Mouse (Mus musculus) forebrain, embryonic 16.5 days (tissue): ENCODE measurements at regions not wholly inside any gene's neighbourhood (a gene's known extent, or its start where the extent isn't known, plus 50 kb on each side); places are given as distances from the start of the nearest gene placed in this dataset.

Experiments used
- ATAC-seq: fragments of 200-750 bp; cut with Nextera tagmentation; 2 replicates; pipeline ENCODE4 v1.8.0; 2017; ENCODE audit warnings: mild to moderate bottlenecking, moderate library complexity
- H3K27ac ChIP-seq: fragments of 300-500 bp; sonication (generic); 2 replicates; pipeline ENCODE4 v1.5.1; 2014; ENCODE audit warnings: low read length, control low read depth
- H3K27me3 ChIP-seq: fragments of 300-500 bp; sonication (generic); replicated peaks from 2 replicates; pipeline ENCODE4 v1.6.1; 2014; ENCODE audit warnings: low read length; ENCODE audit not compliant: control insufficient read depth, insufficient read depth
- H3K36me3 ChIP-seq: fragments of 300-500 bp; sonication (generic); 2 replicates; pipeline ENCODE4 v1.6.1; 2014; ENCODE audit not compliant: control insufficient read depth, insufficient read depth
- H3K4me1 ChIP-seq: fragments of 300-500 bp; sonication (generic); replicated peaks from 2 replicates; pipeline ENCODE4 v1.6.1; 2014; ENCODE audit warnings: low read length; ENCODE audit not compliant: control insufficient read depth, insufficient read depth
- H3K4me2 ChIP-seq: fragments of 300-500 bp; sonication (generic); 2 replicates; pipeline ENCODE4 v1.6.1; 2014; ENCODE audit warnings: mild to moderate bottlenecking, low read length, control low read depth
- H3K4me3 ChIP-seq: fragments of 300-500 bp; sonication (generic); replicated peaks from 2 replicates; pipeline ENCODE4 v1.5.1; 2014; ENCODE audit warnings: mild to moderate bottlenecking, low read length, control low read depth
- H3K9ac ChIP-seq: fragments of 300-500 bp; sonication (generic); replicated peaks from 2 replicates; pipeline ENCODE4 v1.6.1; 2014; ENCODE audit warnings: low read depth, low read length, control low read depth
- H3K9me3 ChIP-seq: fragments of 300-500 bp; sonication (generic); 2 replicates; pipeline ENCODE4 v1.6.1; 2016; ENCODE audit warnings: low read length; ENCODE audit not compliant: control insufficient read depth
- WGBS: fragments of 180-500 bp; shearing (Covaris S2); extraction: QIAGEN DNeasy Blood & Tissue Kit; methylation state at CpG from one replicate; pipeline ENCODE4 v1.1.7; 2014; 5-methylcytosine and 5-hydroxymethylcytosine counted together

DNA sequence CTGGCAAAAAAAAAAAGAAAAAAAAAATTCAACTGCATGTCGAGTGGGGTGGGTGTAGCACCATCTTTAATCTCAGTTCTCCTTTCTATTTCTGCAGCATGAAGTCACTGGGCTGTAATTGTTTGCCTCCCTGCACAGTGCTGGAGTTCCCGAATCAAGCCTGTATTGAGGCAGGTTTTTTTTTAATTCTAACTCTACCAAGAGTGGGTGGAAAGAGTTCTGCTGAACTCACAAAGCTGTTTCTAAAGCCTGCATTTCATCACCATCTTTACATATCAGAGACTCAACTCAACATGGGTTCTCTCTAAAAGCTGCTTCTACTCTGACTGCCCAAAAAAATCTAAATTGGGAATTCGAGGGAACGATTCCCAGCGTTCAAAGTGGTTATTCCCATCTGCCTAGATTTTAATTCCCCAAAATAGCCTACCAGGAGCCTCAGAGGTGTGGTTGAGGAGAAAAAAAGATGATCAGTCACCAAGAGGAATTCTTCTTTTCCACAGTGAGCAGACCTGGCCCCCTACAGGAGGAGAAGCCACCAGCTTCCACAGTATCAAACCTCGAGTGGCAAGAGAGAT, 160.4 kb upstream of the Cdh5 start:
- ATAC-seq = no peak
- peaks cover 6% of the 10 kb centered on the region for H3K9me3 ChIP-seq
- no peaks in the 10 kb centered on the region for H3K36me3 ChIP-seq
- 87% methylated on average over 6 of the region's 6 CpGs for WGBS
- peaks cover 9% of the 10 kb centered on the region for H3K4me1 ChIP-seq
- no peak overlapping the region for H3K27ac ChIP-seq
- no peak overlapping the region for H3K4me2 ChIP-seq
- H3K9ac ChIP-seq = no peak overlapping the region
- H3K27me3 ChIP-seq = no peaks in the 10 kb centered on the region
- H3K4me3 ChIP-seq = no peak overlapping the region

DNA sequence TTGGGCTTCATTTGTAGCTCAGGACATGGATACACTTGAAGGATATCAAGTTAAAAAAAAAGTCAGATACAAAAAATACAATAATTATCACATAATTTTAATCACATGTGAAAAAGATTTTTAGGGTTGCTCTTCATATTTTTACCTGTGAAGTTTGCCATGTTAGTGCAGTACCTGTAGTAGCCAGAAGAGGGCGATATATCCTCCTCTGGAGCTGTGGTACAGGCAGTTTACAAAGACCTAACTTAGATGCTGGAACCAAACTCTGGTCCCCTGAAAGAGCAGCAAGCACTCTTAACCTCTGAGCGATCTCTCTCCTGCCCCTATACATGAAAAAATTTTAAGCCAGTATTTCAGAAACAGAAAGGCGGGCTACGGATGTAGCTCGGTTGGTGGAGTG, 153.0 kb upstream of the Cdh5 start:
- Histone ChIP-seq H3K9me3 (no peaks in the 10 kb centered on the region), H3K4me2 (no peak overlapping the region), H3K4me1 (no peaks in the 10 kb centered on the region), H3K27me3 (no peaks in the 10 kb centered on the region), H3K4me3 (no peak overlapping the region), H3K9ac (no peak overlapping the region), H3K36me3 (no peaks in the 10 kb centered on the region), H3K27ac (no peak overlapping the region)
- 80% methylated on average over 5 of the region's 5 CpGs for WGBS
- no peak for ATAC-seq

DNA sequence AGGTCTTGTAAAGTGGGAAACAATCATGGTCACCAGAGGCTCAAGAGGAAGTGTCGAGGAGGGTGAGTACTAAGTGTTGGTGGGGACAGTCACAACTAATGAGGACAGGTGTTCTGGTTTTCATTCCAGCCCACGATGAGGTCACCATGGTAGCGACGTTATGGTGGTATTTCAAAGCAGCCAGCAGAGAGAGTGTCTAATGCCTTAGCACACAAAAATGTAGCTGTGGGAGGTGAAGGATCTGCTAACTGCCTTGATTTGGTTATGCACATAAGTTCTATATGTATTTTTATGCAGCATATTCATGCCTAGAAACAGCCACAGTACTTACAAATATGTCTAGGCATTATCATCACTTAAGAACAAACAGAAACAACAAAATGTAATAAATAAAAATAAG, 151.0 kb upstream of the Cdh5 start:
- ATAC-seq = no peak
- H3K9ac ChIP-seq = no peak overlapping the region
- H3K4me3 ChIP-seq = no peak overlapping the region
- no peaks in the 10 kb centered on the region for H3K27me3 ChIP-seq
- H3K4me2 ChIP-seq = no peak overlapping the region
- WGBS = 69% methylated on average over 4 of the region's 4 CpGs
- no peaks in the 10 kb centered on the region for H3K4me1 ChIP-seq
- H3K9me3 ChIP-seq = no peaks in the 10 kb centered on the region
- H3K36me3 ChIP-seq = no peaks in the 10 kb centered on the region
- no peak overlapping the region for H3K27ac ChIP-seq

DNA sequence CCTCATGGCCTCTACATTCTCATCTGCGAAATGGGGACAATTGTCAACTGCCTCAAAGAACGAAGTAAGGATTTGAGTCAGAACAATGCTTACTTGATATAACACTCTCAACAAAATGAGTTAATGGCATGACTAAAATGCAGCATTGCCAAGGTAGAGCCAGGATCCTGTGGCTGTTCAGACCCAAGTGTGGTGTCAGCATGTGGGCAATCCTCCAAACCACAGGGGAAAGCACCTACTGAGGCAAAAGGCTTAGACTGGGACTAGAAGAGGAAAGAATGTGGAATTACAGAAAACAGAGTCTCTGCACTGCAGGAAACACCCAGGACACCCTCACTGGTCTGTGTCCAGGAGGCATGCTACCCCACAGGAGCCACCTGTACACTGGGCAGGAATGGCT, 147.8 kb upstream of the Cdh5 start:
- WGBS = 93% methylated on average over 2 of the region's 2 CpGs
- Histone ChIP-seq H3K4me3 (no peak overlapping the region), H3K4me2 (no peak overlapping the region), H3K27ac (no peak overlapping the region), H3K9me3 (no peaks in the 10 kb centered on the region), H3K9ac (no peak overlapping the region), H3K4me1 (no peaks in the 10 kb centered on the region), H3K36me3 (no peaks in the 10 kb centered on the region), H3K27me3 (no peaks in the 10 kb centered on the region)
- no peak for ATAC-seq

DNA sequence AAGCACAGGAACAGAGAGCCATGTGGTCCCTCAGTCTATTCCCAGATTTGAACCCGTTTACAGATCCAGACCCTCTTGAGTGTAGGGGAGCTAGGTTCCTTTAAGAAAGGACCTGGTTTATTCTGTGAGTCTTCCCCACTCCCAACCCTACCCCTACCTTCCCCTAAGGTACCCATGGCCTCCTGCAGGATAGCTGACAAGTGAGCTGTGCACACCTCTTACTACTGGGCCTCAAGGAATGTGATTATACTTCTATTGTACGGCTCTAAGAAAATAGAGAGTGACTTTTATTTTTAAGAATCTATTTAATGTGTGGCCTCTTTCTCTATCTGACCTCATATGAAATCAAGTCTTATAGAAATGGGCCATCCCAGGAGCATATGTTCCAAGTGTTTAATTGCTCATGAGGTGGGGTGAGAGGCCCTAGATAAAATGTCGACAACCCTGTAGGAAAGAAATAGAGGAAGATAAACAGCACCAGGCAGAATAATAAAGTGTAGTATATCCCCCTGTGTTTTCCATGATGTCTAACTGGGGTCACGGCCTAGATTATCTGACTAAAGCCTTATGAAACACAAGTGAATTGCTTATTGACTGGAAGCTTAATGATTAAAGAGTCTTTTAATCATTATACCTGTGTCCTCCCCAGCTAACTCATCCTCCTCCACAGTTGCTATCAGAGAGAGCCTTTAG, 145.7 kb upstream of the Cdh5 start:
- Histone ChIP-seq H3K36me3 (no peaks in the 10 kb centered on the region), H3K9me3 (no peaks in the 10 kb centered on the region), H3K4me2 (no peak overlapping the region), H3K9ac (no peak overlapping the region), H3K4me3 (no peak overlapping the region), H3K27me3 (no peaks in the 10 kb centered on the region), H3K4me1 (no peaks in the 10 kb centered on the region), H3K27ac (no peak overlapping the region)
- WGBS = 91% methylated on average over 4 of the region's 4 CpGs
- ATAC-seq = no peak

DNA sequence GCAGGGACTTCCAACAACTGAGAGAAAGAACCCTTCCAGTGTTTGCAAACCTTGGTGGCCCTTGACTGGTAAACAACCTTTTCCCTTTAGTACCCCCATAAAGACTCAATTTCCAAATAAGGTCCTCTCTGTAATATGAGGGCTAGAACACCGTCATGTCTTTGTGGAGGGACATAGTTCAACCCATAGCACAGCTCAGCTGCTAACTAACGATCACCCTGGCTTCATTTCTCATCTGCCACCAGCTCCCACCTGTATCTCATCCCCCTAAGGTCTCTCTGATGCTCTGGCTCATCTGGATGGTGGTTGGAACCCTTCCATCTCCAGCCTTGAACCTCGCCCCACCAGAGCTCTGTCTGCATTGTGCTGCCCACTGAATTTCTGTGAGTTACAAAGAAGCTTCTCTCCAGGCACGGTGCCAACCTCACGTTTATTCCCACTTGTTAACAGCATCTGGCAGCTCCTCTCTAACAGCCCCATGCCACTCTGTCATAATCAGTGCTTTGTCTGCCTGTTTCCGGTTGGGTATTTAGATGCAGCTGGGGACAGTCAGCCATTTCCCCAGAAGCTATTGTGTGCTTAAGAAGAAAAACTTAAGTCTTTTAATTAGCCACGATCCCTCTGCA, 137.0 kb upstream of the Cdh5 start:
- Histone ChIP-seq H3K4me2 (no peak overlapping the region), H3K36me3 (no peaks in the 10 kb centered on the region), H3K4me3 (no peak overlapping the region), H3K4me1 (no peaks in the 10 kb centered on the region), H3K27me3 (no peaks in the 10 kb centered on the region), H3K9me3 (no peaks in the 10 kb centered on the region), H3K27ac (no peak overlapping the region), H3K9ac (no peak overlapping the region)
- ATAC-seq = peak; percentile 64
- 21% methylated on average over 7 of the region's 7 CpGs for WGBS

DNA sequence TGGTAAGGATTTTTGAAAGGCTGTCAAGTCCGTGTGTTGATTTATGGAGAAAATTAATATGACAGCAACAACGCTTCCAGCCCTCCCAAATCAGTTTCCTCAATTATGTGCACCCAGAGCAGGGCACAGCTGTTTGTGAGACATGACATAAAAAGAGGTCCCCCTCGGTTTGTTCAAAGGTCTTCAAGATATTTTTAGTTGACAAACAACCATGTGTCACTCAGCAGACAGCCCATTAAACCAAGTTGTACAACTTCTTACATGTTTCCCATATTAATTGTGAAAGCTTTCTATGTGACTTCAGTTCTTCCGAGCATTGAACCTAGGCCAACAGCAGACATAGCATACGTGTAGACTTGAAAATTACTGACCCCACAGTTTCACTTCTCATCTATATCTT, 131.5 kb upstream of the Cdh5 start:
- H3K9me3 ChIP-seq = no peaks in the 10 kb centered on the region
- H3K4me3 ChIP-seq = no peak overlapping the region
- 85% methylated on average over 5 of the region's 5 CpGs for WGBS

DNA sequence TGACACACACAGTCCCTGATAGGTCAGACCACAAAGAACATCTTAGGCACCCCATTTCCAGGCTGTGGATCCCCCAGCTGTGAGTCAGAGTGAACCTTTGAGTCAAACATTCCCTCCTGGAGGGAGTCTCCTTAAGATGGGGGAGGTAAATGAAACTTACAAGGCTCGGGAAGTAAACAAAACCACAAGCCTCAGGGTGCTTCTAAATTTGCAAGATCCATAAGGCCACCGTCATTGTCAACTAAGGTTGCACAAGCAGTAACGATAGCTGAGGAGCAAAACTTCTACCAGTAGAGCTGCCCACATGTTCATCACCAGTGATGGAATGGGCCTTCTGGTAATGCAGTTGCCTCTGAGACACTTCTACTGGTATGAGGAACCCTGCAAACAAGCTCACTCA, 130.9 kb upstream of the Cdh5 start:
- H3K4me2 ChIP-seq = no peak overlapping the region
- WGBS = 92% methylated on average over 3 of the region's 3 CpGs
- no peaks in the 10 kb centered on the region for H3K9me3 ChIP-seq
- H3K27me3 ChIP-seq = no peaks in the 10 kb centered on the region
- H3K4me3 ChIP-seq = no peak overlapping the region
- no peaks in the 10 kb centered on the region for H3K36me3 ChIP-seq
- H3K4me1 ChIP-seq = no peaks in the 10 kb centered on the region
- ATAC-seq = no peak
- no peak overlapping the region for H3K27ac ChIP-seq
- H3K9ac ChIP-seq = no peak overlapping the region

More for the DNA sequence above, 131.5 kb upstream of the Cdh5 start:
- Histone ChIP-seq H3K9ac (no peak overlapping the region), H3K27me3 (no peaks in the 10 kb centered on the region), H3K4me1 (no peaks in the 10 kb centered on the region), H3K4me2 (no peak overlapping the region), H3K36me3 (no peaks in the 10 kb centered on the region), H3K27ac (no peak overlapping the region)
- no peak for ATAC-seq

DNA sequence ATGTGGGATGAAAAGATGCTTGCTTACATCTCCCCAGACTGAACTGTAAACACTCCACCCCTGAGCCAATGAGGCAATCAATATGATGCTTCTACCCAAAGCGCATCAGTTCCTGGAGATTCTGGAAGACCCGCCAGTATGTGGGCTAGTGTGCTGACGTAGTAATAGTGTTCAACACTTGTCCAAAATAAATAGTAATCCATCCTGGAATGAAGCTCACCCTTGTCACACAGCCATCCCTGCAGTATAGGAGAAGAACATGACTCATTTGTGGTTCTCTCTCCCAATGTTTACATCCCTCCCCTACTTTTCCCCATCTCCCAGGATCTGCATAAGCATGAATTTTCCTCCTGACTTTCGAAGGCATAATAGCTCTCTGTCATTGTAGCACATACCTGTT, 130.5 kb upstream of the Cdh5 start:
- H3K4me2 ChIP-seq = no peak overlapping the region
- no peaks in the 10 kb centered on the region for H3K27me3 ChIP-seq
- H3K9ac ChIP-seq = no peak overlapping the region
- ATAC-seq = no peak
- no peaks in the 10 kb centered on the region for H3K4me1 ChIP-seq
- WGBS = 90% methylated on average over 4 of the region's 4 CpGs
- H3K27ac ChIP-seq = no peak overlapping the region
- no peaks in the 10 kb centered on the region for H3K36me3 ChIP-seq
- no peak overlapping the region for H3K4me3 ChIP-seq
- H3K9me3 ChIP-seq = no peaks in the 10 kb centered on the region
